22 mouse cellular contexts compared by ENCODE assay signal in the genomic region with DNA sequence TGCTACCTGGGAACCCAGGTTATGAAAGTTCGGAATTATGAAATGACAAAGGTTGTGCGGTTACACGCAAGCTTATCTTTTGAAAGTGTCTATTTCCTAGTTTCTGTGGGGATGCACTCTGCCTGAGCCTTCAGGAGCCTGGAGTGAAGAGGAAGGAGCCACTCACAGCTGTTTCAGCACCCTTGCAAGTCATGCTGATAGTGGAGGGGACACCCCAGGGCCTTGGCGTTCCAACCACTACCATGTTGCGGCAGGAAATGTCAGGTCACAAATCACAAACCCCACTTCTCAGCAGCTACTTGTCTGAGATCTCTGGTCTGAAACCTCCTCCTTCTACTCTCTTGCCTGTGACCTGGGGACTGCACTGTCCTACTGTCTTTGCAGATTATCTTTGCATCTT.
A peak's percentile ranks its signal among the peaks of the same experiment; 100 is the strongest.
DNase-seq lines count a peak whose midpoint lies in the region; ATAC-seq and TF ChIP-seq lines count a peak whose summit lies in the region.
"Had no signal": no experiment of that assay in that cellular context is flagged by ENCODE, and none has a peak within 500 bp of the region (broad histone marks: within the 10 kb centered on the region; RNA-seq: fewer than 3 reads in every experiment).

No protein-coding gene starts in this region.

- peak; percentile 52 to 69; a peak in 3 of 4 replicates for TF ChIP-seq EP300 in MEL (IDR thresholded peaks at IDR 0.05; ENCODE audit: low read depth in 1 of 2, low read length in 2 of 2)

- intact Hi-C loops in left cerebral cortex, postnatal 25 days (cut with DNase I): no loop called here

- 75% methylated on average over 5 of the region's 5 CpGs for WGBS in lung, adult 2 months

- no peak for TF ChIP-seq CTCF in MEL (IDR thresholded peaks at IDR 0.05 in 2 of 3, conservative IDR thresholded peaks at IDR 0.05 in 1 of 3; ENCODE audit: control insufficient read depth in 1 of 3, insufficient read depth in 1 of 3, low read depth in 2 of 3, low read length in 3 of 3, poor library complexity in 1 of 3, severe bottlenecking in 1 of 3)
- no peak for TF ChIP-seq CTCF in lung, adult 2 months (IDR thresholded peaks at IDR 0.05; ENCODE audit: insufficient read depth, low read length)

- no peak overlapping the region for H3K27ac ChIP-seq in MEL (ENCODE audit: control insufficient read depth, low read depth, low read length)
- H3K27ac ChIP-seq: embryonic facial prominence, embryonic 12.5 days; forebrain, embryonic 15.5 days; limb, embryonic 15.5 days; neural tube, embryonic 15.5 days; stomach, embryonic 15.5 days had no signal

- TF ChIP-seq POLR2A in MEL (IDR thresholded peaks at IDR 0.05; ENCODE audit: control insufficient read depth in 1 of 2, insufficient read depth in 1 of 2, low read depth in 1 of 2, low read length in 2 of 2, poor library complexity in 1 of 2): no peak
- TF ChIP-seq POLR2A in lung, adult 2 months (IDR thresholded peaks at IDR 0.05; ENCODE audit: borderline replicate concordance, extremely low read depth, low read depth, low read length): no peak

- H3K9ac ChIP-seq in MEL (ENCODE audit: control insufficient read depth, low read depth, low read length, poor library complexity, severe bottlenecking): no peak overlapping the region
- H3K9ac ChIP-seq: embryonic facial prominence, embryonic 12.5 days; forebrain, embryonic 15.5 days; heart, embryonic 12.5 days; limb, embryonic 15.5 days; neural tube, embryonic 15.5 days; stomach, embryonic 15.5 days had no signal

- H3K36me3 ChIP-seq in MEL (ENCODE audit: control insufficient read depth in 1 of 2, insufficient read depth in 2 of 2, low read length in 2 of 2): peaks cover 0 to 15% of the 10 kb centered on the region in 2 experiments; a peak in 2 of 4 replicates
- H3K36me3 ChIP-seq: embryonic facial prominence, embryonic 12.5 days; forebrain, embryonic 15.5 days; heart, embryonic 12.5 days; limb, embryonic 15.5 days; neural tube, embryonic 15.5 days; stomach, embryonic 15.5 days had no signal

- no peak for TF ChIP-seq RAD21 in MEL (IDR thresholded peaks at IDR 0.05; ENCODE audit: low read depth, low read length)

- DNase-seq in thymus, postnatal 0 days (ENCODE audit: low spot score): peak; percentile 48
- no peak for DNase-seq in thymus, adult 18-20 months
- DNase-seq in MEL (ENCODE audit: low read depth, low spot score) (peak; percentile 82), MN1 (ENCODE audit: low spot score) (no peak)
- no peak for DNase-seq in lung, adult 2 months
- no peak for DNase-seq in left cerebral cortex, postnatal 25 days (ENCODE audit: low spot score in 2 of 2)
- DNase-seq: adrenal gland, postnatal 10 days; cerebellum, adult 18-20 months; heart, postnatal 36 days; kidney, adult 2 months; kidney, postnatal 25 days; layer of hippocampus, adult 9-11 months had no signal

- no peak overlapping the region for H3K4me3 ChIP-seq in MEL (ENCODE audit: control insufficient read depth in 1 of 2, insufficient read depth in 1 of 2, low read depth in 2 of 2, low read length in 2 of 2)
- H3K4me3 ChIP-seq in lung, adult 2 months (replicated peaks; ENCODE audit: extremely low read depth, low read depth, low read length): no peak overlapping the region
- H3K4me3 ChIP-seq: embryonic facial prominence, embryonic 12.5 days; forebrain, embryonic 15.5 days; heart, embryonic 12.5 days; limb, embryonic 15.5 days; megakaryocyte, embryonic 14.5 days; neural tube, embryonic 15.5 days; stomach, embryonic 15.5 days had no signal

- no peaks in the 10 kb centered on the region for H3K79me2 ChIP-seq in MEL (ENCODE audit: control insufficient read depth, insufficient read depth, low read length, poor library complexity)

- H3K4me1 ChIP-seq in MEL (ENCODE audit: control insufficient read depth in 1 of 2, insufficient read depth in 2 of 2, low read length in 2 of 2): peaks cover 0 to 25% of the 10 kb centered on the region in 2 experiments; a peak in 3 of 4 replicates
- H3K4me1 ChIP-seq in lung, adult 2 months (ENCODE audit: control insufficient read depth, insufficient read depth, low read length): no peaks in the 10 kb centered on the region; the same call in 1 of the 2 replicates
- H3K4me1 ChIP-seq: embryonic facial prominence, embryonic 12.5 days; forebrain, embryonic 15.5 days; heart, embryonic 12.5 days; limb, embryonic 15.5 days; neural tube, embryonic 15.5 days; stomach, embryonic 15.5 days had no signal

- peak; percentile 95 for ATAC-seq in megakaryocyte progenitor cell, adult 5-6 weeks (replicated peaks; ENCODE audit: poor library complexity)
- ATAC-seq: forebrain, embryonic 15.5 days; hindbrain, embryonic 16.5 days; lung, postnatal 0 days had no signal

- no peaks in the 10 kb centered on the region for H3K9me3 ChIP-seq in MEL (replicated peaks; ENCODE audit: insufficient read depth, low read length)
- H3K9me3 ChIP-seq: embryonic facial prominence, embryonic 12.5 days; forebrain, embryonic 15.5 days; heart, embryonic 12.5 days; limb, embryonic 15.5 days; megakaryocyte, embryonic 14.5 days; neural tube, embryonic 15.5 days; stomach, embryonic 15.5 days had no signal

- 0 out of 4 replicates have a peak, but pooled peaks cover 0 to 2% of the 10 kb centered on the region in 2 experiments for H3K27me3 ChIP-seq in MEL (ENCODE audit: control insufficient read depth in 1 of 2, insufficient read depth in 2 of 2, low read length in 2 of 2)
- H3K27me3 ChIP-seq: forebrain, embryonic 15.5 days; heart, embryonic 12.5 days; limb, embryonic 15.5 days; neural tube, embryonic 15.5 days; stomach, embryonic 15.5 days had no signal

TF ChIP-seq in MEL, 35 proteins besides CTCF, POLR2A, EP300 and RAD21:
- no peak for TF ChIP-seq SMC3 (IDR thresholded peaks at IDR 0.05; ENCODE audit: low read depth, low read length)
- peak; percentile 81; the same call in 1 of the 2 replicates for TF ChIP-seq RCOR1 (IDR thresholded peaks at IDR 0.05; ENCODE audit: low read depth, low read length)
- no peak for TF ChIP-seq GABPA (IDR thresholded peaks at IDR 0.05; ENCODE audit: low read depth, low read length)
- no peak for TF ChIP-seq MAX (IDR thresholded peaks at IDR 0.05; ENCODE audit: low read length)
- TF ChIP-seq ZKSCAN1 (IDR thresholded peaks at IDR 0.05; ENCODE audit: low read depth, low read length): no peak
- TF ChIP-seq USF1 (IDR thresholded peaks at IDR 0.05; ENCODE audit: low read depth, low read length): no peak
- TF ChIP-seq GATA1 (IDR thresholded peaks at IDR 0.05; ENCODE audit: low read depth, low read length): peak; percentile 35; the same call in 1 of the 2 replicates
- TF ChIP-seq MAZ (IDR thresholded peaks at IDR 0.05; ENCODE audit: low read depth, low read length): no peak
- TF ChIP-seq NRF1 (IDR thresholded peaks at IDR 0.05; ENCODE audit: insufficient read depth, low read depth, low read length, poor library complexity, severe bottlenecking): no peak
- TF ChIP-seq MEF2A (IDR thresholded peaks at IDR 0.05; ENCODE audit: extremely low read depth, insufficient replicate concordance, low read depth, low read length, poor library complexity, severe bottlenecking): no peak
- no peak for TF ChIP-seq MYB (IDR thresholded peaks at IDR 0.05; ENCODE audit: low read depth, low read length)
- TF ChIP-seq NELFE (IDR thresholded peaks at IDR 0.05; ENCODE audit: low read depth, low read length): no peak
- TF ChIP-seq POLR2AphosphoS2 (IDR thresholded peaks at IDR 0.05; ENCODE audit: low read length): no peak
- TF ChIP-seq MAFK (IDR thresholded peaks at IDR 0.05; ENCODE audit: borderline replicate concordance, low read depth, low read length): no peak
- no peak for TF ChIP-seq ZC3H11A (IDR thresholded peaks at IDR 0.05; ENCODE audit: low read depth, low read length)
- no peak for TF ChIP-seq ZMIZ1 (IDR thresholded peaks at IDR 0.05; ENCODE audit: low read depth, low read length)
- no peak for TF ChIP-seq USF2 (IDR thresholded peaks at IDR 0.05; ENCODE audit: borderline replicate concordance in 1 of 2, insufficient read depth in 1 of 2, low read depth in 1 of 2, low read length in 2 of 2)
- peak; percentile 33; the same call in 1 of the 2 replicates for TF ChIP-seq BHLHE40 (IDR thresholded peaks at IDR 0.05; ENCODE audit: borderline replicate concordance, low read depth, low read length)
- TF ChIP-seq ETS1 (IDR thresholded peaks at IDR 0.05; ENCODE audit: low read depth, low read length): peak; percentile 89
- peak; percentile 59; the same call in 1 of the 2 replicates for TF ChIP-seq TCF12 (IDR thresholded peaks at IDR 0.05; ENCODE audit: low read depth, low read length)
- TF ChIP-seq POLR2AphosphoS5 (IDR thresholded peaks at IDR 0.05; ENCODE audit: borderline replicate concordance, low read depth, low read length): no peak
- no peak for TF ChIP-seq MYC (IDR thresholded peaks at IDR 0.05; ENCODE audit: low read depth, low read length)
- no peak for TF ChIP-seq CHD2 (IDR thresholded peaks at IDR 0.05; ENCODE audit: low read length)
- no peak for TF ChIP-seq ELF1 (IDR thresholded peaks at IDR 0.05; ENCODE audit: low read depth, low read length)
- no peak for TF ChIP-seq ZNF384 (IDR thresholded peaks at IDR 0.05; ENCODE audit: low read depth, low read length)
- TF ChIP-seq HCFC1 (IDR thresholded peaks at IDR 0.05; ENCODE audit: low read depth, low read length): no peak
- no peak for TF ChIP-seq JUND (IDR thresholded peaks at IDR 0.05; ENCODE audit: low read depth, low read length)
- 0 out of 2 replicates have a peak, but pooled peaks have one; percentile 27 for TF ChIP-seq SIN3A (IDR thresholded peaks at IDR 0.05; ENCODE audit: low read length)
- TF ChIP-seq UBTF (IDR thresholded peaks at IDR 0.05; ENCODE audit: borderline replicate concordance, insufficient read depth, low read depth, low read length): no peak
- no peak for TF ChIP-seq TAL1 (IDR thresholded peaks at IDR 0.05; ENCODE audit: low read length)
- no peak for TF ChIP-seq E2F4 (IDR thresholded peaks at IDR 0.05; ENCODE audit: borderline replicate concordance, low read depth, low read length)
- TF ChIP-seq KAT2A (conservative IDR thresholded peaks at IDR 0.05; ENCODE audit: low read depth, low read length): no peak
- TF ChIP-seq TBP (IDR thresholded peaks at IDR 0.05; ENCODE audit: low read depth, low read length): peak; percentile 79
- TF ChIP-seq MXI1 (IDR thresholded peaks at IDR 0.05; ENCODE audit: low read depth, low read length): no peak
- TF ChIP-seq CHD1 (IDR thresholded peaks at IDR 0.05; ENCODE audit: low read depth, low read length): no peak

Comparison
In these comparisons a context has a peak if more than half of its experiments do, and no peak if none do; other contexts are left out.
1. DNase-seq: peak in thymus, postnatal 0 days (single experiment) and MEL (single experiment); none in thymus, adult 18-20 months (0 of 2), lung, adult 2 months (single experiment), MN1 (single experiment) and left cerebral cortex, postnatal 25 days (0 of 2).